Mouse (Mus musculus) erythroblast, embryonic 14.5 days (primary cell): Measurements from ENCODE around the gene Serpinb6b.

ENCODE experiments used
- GATA1 ChIP-seq: IDR thresholded peaks from 2 replicates; pipeline ENCODE4 v1.6.1; 2012; ENCODE audit warnings: low read length, inconsistent platforms, mixed read lengths
- TAL1 ChIP-seq: IDR thresholded peaks from 3 replicates; pipeline ENCODE4 v1.6.1; 2012; ENCODE audit warnings: low read length, inconsistent platforms, mixed read lengths

DNA sequence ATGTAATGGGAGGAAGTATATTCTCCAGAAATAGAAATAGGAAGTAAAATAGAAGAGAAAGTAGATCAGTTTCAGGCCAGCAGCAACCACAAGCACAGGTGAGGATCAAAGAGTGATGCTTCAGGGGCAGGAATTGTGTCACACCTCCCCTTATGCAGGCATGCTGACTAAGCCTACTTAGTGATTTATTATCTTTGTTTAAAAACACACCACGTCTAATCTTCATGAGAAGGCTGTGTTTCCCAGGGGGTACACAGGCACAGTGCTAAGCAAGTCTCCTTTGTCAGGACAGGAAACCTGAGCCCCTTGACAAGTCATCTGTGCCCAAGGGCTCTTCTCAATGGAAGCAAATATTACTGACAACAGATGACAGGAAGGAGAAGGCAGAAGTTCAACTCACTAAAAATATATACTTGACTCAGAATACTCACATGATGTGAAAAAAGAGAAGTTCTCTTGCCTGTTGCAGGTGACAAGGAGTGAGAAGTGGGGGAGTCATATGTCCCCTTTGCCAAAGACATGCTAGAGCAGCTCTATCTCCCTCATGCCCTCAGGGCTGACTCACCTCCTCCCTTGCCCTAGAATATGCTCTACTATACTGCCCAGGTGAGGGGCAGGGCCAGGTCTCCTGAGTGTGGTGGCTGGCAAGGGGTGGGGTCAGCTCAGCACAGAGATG, 30.2 kb upstream of the Serpinb6b start:
- TF ChIP-seq TAL1 (no peak), GATA1 (no peak)
